Mouse (Mus musculus): ENCODE measurements around the gene Glod4. TPM values are rescaled to one million over a fixed set of nuclear protein-coding genes. Genes with fewer than 3 reads are reported as not detected.

The Glod4 gene
- polyA plus RNA-seq, 2 experiments = 17.9 to 60.7 TPM

GRCm38 (mm10) chr11:76130859-76131258 is 112.7 kb downstream of the Glod4 start:
- H3K9ac ChIP-seq (replicated peaks) = no peak overlapping the region
- ATAC-seq (ENCODE audit: insufficient read depth) (no peak), DNase-seq (ENCODE audit: low read depth in 3 of 3, low spot score in 3 of 3) (no peak)
- H3K4me2 ChIP-seq (ENCODE audit: low read depth) = no peak overlapping the region
- no peak for TF ChIP-seq EP300 (IDR thresholded peaks at IDR 0.05; ENCODE audit: low read depth)
- no peak for TF ChIP-seq CTCF (IDR thresholded peaks at IDR 0.05; ENCODE audit: low read depth)
- peaks cover 2% of the 10 kb centered on the region; the same call in 1 of the 2 replicates for H3K36me3 ChIP-seq (replicated peaks; ENCODE audit: control insufficient read depth, insufficient read depth, low read depth)
- H3K27ac ChIP-seq = no peak overlapping the region
- no peaks in the 10 kb centered on the region; a peak in 1 of 4 replicates for H3K4me1 ChIP-seq (replicated peaks; ENCODE audit: control insufficient read depth in 2 of 2, insufficient read depth in 2 of 2, low read length in 1 of 2)
- H3K9me3 ChIP-seq (ENCODE audit: control insufficient read depth, low read length) = no peaks in the 10 kb centered on the region
- H3K27me3 ChIP-seq (ENCODE audit: control insufficient read depth, insufficient read depth, low read length) = no peaks in the 10 kb centered on the region
- 45% methylated on average over 5 of the region's 5 CpGs for WGBS (ENCODE audit: insufficient replicate concordance)
- H3K4me3 ChIP-seq (ENCODE audit: insufficient read depth in 1 of 2, low read depth in 2 of 2, low read length in 2 of 2) = no peak overlapping the region

DNA sequence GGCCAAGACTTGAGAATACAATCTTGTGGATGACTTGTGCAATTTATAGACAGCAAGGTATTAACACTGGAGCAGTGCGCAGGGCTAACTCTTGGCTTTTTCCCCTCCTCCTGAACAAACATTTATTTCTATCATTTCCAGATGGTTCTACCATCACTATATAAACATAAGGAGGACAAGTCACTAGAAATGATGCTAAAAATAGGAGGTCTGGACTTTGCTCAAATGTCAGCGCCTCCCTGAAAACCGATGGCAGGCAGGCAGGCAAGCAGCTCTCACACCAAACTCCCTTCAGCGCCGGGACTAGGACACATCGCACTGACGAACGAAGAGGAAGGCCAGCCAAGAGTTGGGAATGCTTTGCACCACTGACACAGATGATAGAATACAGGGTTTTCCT is 118.1 kb downstream of the Glod4 start:
- Histone ChIP-seq H3K36me3 (replicated peaks; ENCODE audit: control insufficient read depth, insufficient read depth, low read depth) (no peaks in the 10 kb centered on the region; the same call in 1 of the 2 replicates), H3K4me2 (ENCODE audit: low read depth) (no peak overlapping the region), H3K4me3 (ENCODE audit: insufficient read depth in 1 of 2, low read depth in 2 of 2, low read length in 2 of 2) (no peak overlapping the region), H3K27ac (no peak overlapping the region), H3K4me1 (replicated peaks; ENCODE audit: control insufficient read depth in 2 of 2, insufficient read depth in 2 of 2, low read length in 1 of 2) (no peaks in the 10 kb centered on the region), H3K27me3 (ENCODE audit: control insufficient read depth, insufficient read depth, low read length) (no peaks in the 10 kb centered on the region), H3K9me3 (ENCODE audit: control insufficient read depth, low read length) (no peaks in the 10 kb centered on the region), H3K9ac (replicated peaks) (no peak overlapping the region)
- ATAC-seq (ENCODE audit: insufficient read depth) (no peak), DNase-seq (ENCODE audit: low read depth in 3 of 3, low spot score in 3 of 3) (no peak)
- WGBS (ENCODE audit: insufficient replicate concordance) = 74% methylated on average over 8 of the region's 8 CpGs
- TF ChIP-seq CTCF (IDR thresholded peaks at IDR 0.05; ENCODE audit: low read depth) = no peak
- TF ChIP-seq EP300 (IDR thresholded peaks at IDR 0.05; ENCODE audit: low read depth) = no peak

GRCm38 (mm10) chr11:76123517-76123916 is 120.0 kb downstream of the Glod4 start:
- Histone ChIP-seq H3K4me1 (replicated peaks; ENCODE audit: control insufficient read depth in 2 of 2, insufficient read depth in 2 of 2, low read length in 1 of 2) (no peaks in the 10 kb centered on the region), H3K27ac (no peak overlapping the region), H3K9me3 (ENCODE audit: control insufficient read depth, low read length) (no peaks in the 10 kb centered on the region), H3K27me3 (ENCODE audit: control insufficient read depth, insufficient read depth, low read length) (no peaks in the 10 kb centered on the region), H3K9ac (replicated peaks) (no peak overlapping the region), H3K4me3 (ENCODE audit: insufficient read depth in 1 of 2, low read depth in 2 of 2, low read length in 2 of 2) (no peak overlapping the region), H3K36me3 (replicated peaks; ENCODE audit: control insufficient read depth, insufficient read depth, low read depth) (no peaks in the 10 kb centered on the region; the same call in 1 of the 2 replicates), H3K4me2 (ENCODE audit: low read depth) (no peak overlapping the region)
- ATAC-seq (ENCODE audit: insufficient read depth) (no peak), DNase-seq (ENCODE audit: low read depth in 3 of 3, low spot score in 3 of 3) (no peak)
- TF ChIP-seq EP300 (IDR thresholded peaks at IDR 0.05; ENCODE audit: low read depth) (no peak), CTCF (IDR thresholded peaks at IDR 0.05; ENCODE audit: low read depth) (no peak)
- WGBS (ENCODE audit: insufficient replicate concordance) = 81% methylated on average over 1 of the region's 1 CpGs

GRCm38 (mm10) chr11:76122571-76122970 is 121.0 kb downstream of the Glod4 start:
- H3K4me3 ChIP-seq (ENCODE audit: insufficient read depth in 1 of 2, low read depth in 2 of 2, low read length in 2 of 2) = no peak overlapping the region
- no peak overlapping the region for H3K27ac ChIP-seq
- TF ChIP-seq CTCF (IDR thresholded peaks at IDR 0.05; ENCODE audit: low read depth) (no peak), EP300 (IDR thresholded peaks at IDR 0.05; ENCODE audit: low read depth) (no peak)
- H3K4me2 ChIP-seq (ENCODE audit: low read depth) = no peak overlapping the region
- 65% methylated on average over 2 of the region's 2 CpGs for WGBS (ENCODE audit: insufficient replicate concordance)
- DNase-seq (ENCODE audit: low read depth in 3 of 3, low spot score in 3 of 3) = no peak
- no peaks in the 10 kb centered on the region; the same call in 1 of the 2 replicates for H3K36me3 ChIP-seq (replicated peaks; ENCODE audit: control insufficient read depth, insufficient read depth, low read depth)
- H3K4me1 ChIP-seq (replicated peaks; ENCODE audit: control insufficient read depth in 2 of 2, insufficient read depth in 2 of 2, low read length in 1 of 2) = no peaks in the 10 kb centered on the region
- no peak for ATAC-seq (ENCODE audit: insufficient read depth)
- H3K9me3 ChIP-seq (ENCODE audit: control insufficient read depth, low read length) = no peaks in the 10 kb centered on the region
- H3K9ac ChIP-seq (replicated peaks) = no peak overlapping the region
- H3K27me3 ChIP-seq (ENCODE audit: control insufficient read depth, insufficient read depth, low read length) = no peaks in the 10 kb centered on the region

- WGBS (ENCODE audit: insufficient replicate concordance) = 69% methylated on average over 4 of the region's 4 CpGs
- Histone ChIP-seq H3K4me3 (ENCODE audit: insufficient read depth in 1 of 2, low read depth in 2 of 2, low read length in 2 of 2) (no peak overlapping the region), H3K27ac (no peak overlapping the region), H3K4me1 (replicated peaks; ENCODE audit: control insufficient read depth in 2 of 2, insufficient read depth in 2 of 2, low read length in 1 of 2) (no peaks in the 10 kb centered on the region), H3K36me3 (replicated peaks; ENCODE audit: control insufficient read depth, insufficient read depth, low read depth) (no peaks in the 10 kb centered on the region; the same call in 1 of the 2 replicates), H3K9ac (replicated peaks) (no peak overlapping the region), H3K4me2 (ENCODE audit: low read depth) (no peak overlapping the region), H3K27me3 (ENCODE audit: control insufficient read depth, insufficient read depth, low read length) (no peaks in the 10 kb centered on the region), H3K9me3 (ENCODE audit: control insufficient read depth, low read length) (no peaks in the 10 kb centered on the region)
- TF ChIP-seq EP300 (IDR thresholded peaks at IDR 0.05; ENCODE audit: low read depth) (no peak), CTCF (IDR thresholded peaks at IDR 0.05; ENCODE audit: low read depth) (no peak)
- DNase-seq (ENCODE audit: low read depth in 3 of 3, low spot score in 3 of 3) = no peak
- ATAC-seq (ENCODE audit: insufficient read depth) = no peak
Observed at GRCm38 (mm10) chr11:76121086-76121485, 122.4 kb downstream of the Glod4 start.

Measured in liver, embryonic 14.5 days (tissue).